Mouse (Mus musculus): ENCODE data around the gene Olfr58. TPM values are rescaled to one million over a fixed set of nuclear protein-coding genes. Genes with fewer than 3 reads are reported as not detected.
"Not testable (repeated sequence)": the region's sequence is repeated elsewhere in the genome, so short reads cannot be mapped to it uniquely, and the experiment has no call there.

The Olfr58 gene
- not detected for total RNA-seq (2021)
- long read RNA-seq, experiment 1 = 0 reads
- long read RNA-seq, experiment 2 = 0 reads

DNA sequence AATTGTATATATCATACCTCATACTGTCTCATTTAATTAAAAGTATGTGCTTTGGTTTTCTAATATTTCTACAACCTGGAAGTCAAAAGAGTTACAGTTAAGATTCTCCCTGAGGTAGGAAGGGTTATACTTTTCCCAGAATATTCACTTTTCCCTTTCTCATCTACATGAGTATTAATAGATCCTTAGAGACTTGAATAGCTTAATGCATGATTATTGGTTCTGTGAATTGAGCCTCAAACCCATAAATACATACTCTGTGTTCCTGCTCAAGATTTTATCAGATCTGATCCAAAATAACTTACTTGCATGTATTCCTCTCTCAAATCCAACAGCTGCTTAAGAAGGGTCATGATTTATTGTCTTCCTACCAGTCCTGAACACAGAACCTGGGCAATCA is at the start of gene Olfr58:
Gene Olfr58, plus strand, starts transcription at position 301 of the 400 bp plus-strand sequence.
- intact Hi-C loops (cut with DNase I) = no loop called here
- no peak for DNase-seq

DNA sequence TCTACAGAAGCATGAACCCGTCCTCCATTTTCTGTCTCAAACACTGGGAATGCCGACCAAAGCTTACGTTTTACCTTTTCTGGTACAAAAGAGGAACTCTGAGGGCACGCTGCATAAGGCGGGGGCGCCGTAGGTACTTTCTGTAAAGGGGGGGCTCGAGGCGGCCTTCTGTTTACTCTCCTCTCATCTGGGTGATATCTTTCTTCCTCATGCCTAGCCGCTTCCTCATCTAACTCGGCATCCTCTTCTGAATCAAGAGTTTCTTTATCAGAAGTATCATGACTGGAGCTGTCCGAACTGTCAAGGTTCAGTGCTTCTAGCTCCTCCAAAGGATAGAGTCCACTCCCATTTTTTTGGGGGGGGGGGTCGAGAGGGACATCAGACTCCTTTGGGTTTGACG is 10.9 kb upstream of the Olfr58 start:
- intact Hi-C loops (cut with DNase I) = no loop called here
- no peak for DNase-seq

DNA sequence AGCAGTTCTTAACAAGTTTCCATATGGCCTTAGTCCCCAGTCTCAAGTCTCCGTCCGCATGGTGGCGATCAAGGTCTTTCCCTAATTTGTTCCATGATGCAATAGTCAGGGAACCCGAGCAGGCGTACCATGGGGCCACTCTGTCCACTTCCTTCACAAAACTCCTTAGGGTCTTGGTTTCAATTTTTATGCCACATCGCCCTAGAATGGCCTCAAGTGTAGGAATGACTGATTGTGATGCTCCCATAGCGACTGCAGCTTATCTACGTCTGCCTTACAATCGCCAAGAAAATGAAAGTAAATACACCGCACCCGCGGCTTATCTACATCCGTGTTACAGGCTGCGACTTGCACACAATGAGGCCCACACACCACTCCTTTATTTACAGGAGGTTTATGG is 10.4 kb upstream of the Olfr58 start:
- no peak for DNase-seq
- intact Hi-C loops (cut with DNase I) = no loop called here

DNA sequence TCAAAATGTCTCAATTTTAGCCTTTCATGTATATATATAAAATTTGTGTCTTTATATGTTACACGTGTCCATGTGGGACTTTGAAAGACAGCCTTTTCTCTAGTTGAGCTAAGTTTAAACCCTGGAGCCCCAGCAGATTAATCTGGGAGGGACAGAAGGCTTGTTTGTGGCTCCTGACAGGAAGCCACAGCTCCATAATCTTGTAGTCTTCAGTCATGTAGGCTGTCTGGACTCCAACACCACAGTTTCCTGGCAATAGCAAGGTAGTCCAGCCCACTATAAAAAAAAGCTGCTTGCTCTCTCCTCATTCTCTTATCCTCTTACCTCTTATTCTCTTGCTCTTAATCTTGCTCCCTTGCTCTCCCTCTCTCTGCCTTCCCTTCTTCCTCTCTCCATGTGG is 22.9 kb downstream of the Olfr58 start:
- no peak for DNase-seq
- intact Hi-C loops (cut with DNase I) = no loop called here

DNA sequence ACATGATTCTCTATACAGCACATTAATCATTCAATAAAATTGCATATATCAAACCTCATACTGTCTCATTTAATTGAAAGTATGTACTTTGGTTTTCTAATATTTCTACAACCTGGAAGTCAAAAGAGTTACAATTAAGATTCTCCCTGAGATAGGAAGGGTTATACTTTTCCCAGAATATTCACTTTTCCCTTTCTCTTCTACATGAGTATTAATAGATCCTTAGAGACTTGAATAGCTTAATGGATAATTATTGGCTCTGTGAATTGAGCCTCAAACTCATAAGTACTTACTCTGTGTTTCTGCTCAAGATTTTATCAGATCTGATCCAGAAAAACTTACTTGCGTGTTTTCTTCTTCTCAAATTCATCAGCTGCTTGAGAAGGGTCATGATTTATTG is 24.5 kb downstream of the Olfr58 start, which contains the start of gene Olfr859:
Gene Olfr859, plus strand, starts transcription at position 301 of the 400 bp plus-strand sequence.
- intact Hi-C loops (cut with DNase I); DNase-seq: not testable (repeated sequence)

Other genes with a start within 250 kb of the Olfr58 start
- gene Olfr853, start 239.2 kb upstream of the Olfr58 start, total RNA-seq (2021) = not detected
- not detected for gene Olfr854, start 212.9 kb upstream of the Olfr58 start, total RNA-seq (2021)
- gene Olfr855, start 197.7 kb upstream of the Olfr58 start, total RNA-seq (2021) = not detected
- 10 to 100 TPM; 11.1 to 13.0 TPM for gene Zfp317, start 158.2 kb upstream of the Olfr58 start, total RNA-seq (2021)
- not detected for gene Olfr857, start 70.8 kb upstream of the Olfr58 start, total RNA-seq (2021)
- not detected for gene Olfr859, start 24.6 kb downstream of the Olfr58 start, total RNA-seq (2021)
- gene Olfr860, start 69.5 kb downstream of the Olfr58 start, total RNA-seq (2021) = not detected
- gene Olfr862, start 107.7 kb downstream of the Olfr58 start, total RNA-seq (2021) = not detected
- gene Olfr77, start 136.6 kb downstream of the Olfr58 start, total RNA-seq (2021) = not detected
- not detected for gene Olfr866, start 247.8 kb downstream of the Olfr58 start, total RNA-seq (2021)

All from gastrocnemius, postnatal 36 days (tissue).